Mouse (Mus musculus) liver, embryonic 14 days (tissue): ENCODE measurements around the gene Sult1a1. TPM values are rescaled to one million over a fixed set of nuclear protein-coding genes. Genes with fewer than 3 reads are reported as not detected.

Experiments used
- polyA plus RNA-seq: library from polyadenylated mRNA; depleted of rRNA; stranded (reverse); fragments of >200 nt; gene quantifications from 2 replicates; pipeline ENCODE4 v1.2.3, GENCODE M21; 2012; rRNA removed

Sult1a1 gene
- 4.4 and 5.2 TPM in 2 replicates for polyA plus RNA-seq

GRCm38 (mm10) chr7:126676207-126676606 lies at the start of gene Sult1a1:
Gene Sult1a1, minus strand, starts transcription at chr7:126676432.

GRCm38 (mm10) chr7:126707442-126708174 lies 31.4 kb upstream of the Sult1a1 start, which contains the start of gene Coro1a:
Gene Coro1a, minus strand, starts transcription at chr7:126707787.

GRCm38 (mm10) chr7:126695631-126696207 lies 19.5 kb upstream of the Sult1a1 start, which contains the start of gene Slx1b:
Gene Slx1b, minus strand, starts transcription at chr7:126695784.

GRCm38 (mm10) chr7:126695210-126695611 lies 19.0 kb upstream of the Sult1a1 start, which contains the start of gene Bola2:
Gene Bola2, plus strand, starts transcription at chr7:126695401.

GRCm38 (mm10) chr7:126649231-126650051 lies 26.8 kb downstream of the Sult1a1 start, which contains the start of gene Sgf29:
Gene Sgf29, plus strand, starts transcription at chr7:126649309.

GRCm38 (mm10) chr7:126630824-126631518 lies 45.3 kb downstream of the Sult1a1 start, which contains the start of gene Nupr1:
Gene Nupr1, minus strand, starts transcription at chr7:126630861.

Other genes with a start within 250 kb of the Sult1a1 start
- 3.7 and 4.3 TPM in 2 replicates for gene Rabep2, start 247.7 kb downstream of the Sult1a1 start, polyA plus RNA-seq
- 0.07 and 2.3 TPM in 2 replicates for gene Atp2a1, start 213.3 kb downstream of the Sult1a1 start, polyA plus RNA-seq
- gene Sh2b1, start 201.0 kb downstream of the Sult1a1 start, polyA plus RNA-seq: 11.3 and 12.5 TPM in 2 replicates
- gene Tufm, start 189.1 kb downstream of the Sult1a1 start, polyA plus RNA-seq: 64.3 and 72.3 TPM in 2 replicates
- gene Atxn2l, start 173.0 kb downstream of the Sult1a1 start, polyA plus RNA-seq: 34.5 and 42.6 TPM in 2 replicates
- 62.2 and 63.9 TPM in 2 replicates for gene Eif3c, start 110.0 kb downstream of the Sult1a1 start, polyA plus RNA-seq
- gene Apobr, start 91.5 kb downstream of the Sult1a1 start, polyA plus RNA-seq: 1.5 and 1.8 TPM in 2 replicates
- 7.1 and 8.9 TPM in 2 replicates for gene Cln3, start 90.6 kb downstream of the Sult1a1 start, polyA plus RNA-seq
- gene Il27, start 81.5 kb downstream of the Sult1a1 start, polyA plus RNA-seq: 0.05 TPM in 1 of 2 replicates, not detected in the other
- gene Nupr1, start 45.6 kb downstream of the Sult1a1 start, polyA plus RNA-seq: 2.1 and 2.9 TPM in 2 replicates
- gene Sgf29, start 27.1 kb downstream of the Sult1a1 start, polyA plus RNA-seq: 24.7 and 26.9 TPM in 2 replicates
- 33.9 and 35.2 TPM in 2 replicates for gene Bola2, start 19.0 kb upstream of the Sult1a1 start, polyA plus RNA-seq
- gene Slx1b, start 19.4 kb upstream of the Sult1a1 start, polyA plus RNA-seq: 4.6 and 4.9 TPM in 2 replicates
- gene Coro1a, start 31.4 kb upstream of the Sult1a1 start, polyA plus RNA-seq: 44.1 and 60.0 TPM in 2 replicates
- gene Mapk3, start 83.2 kb upstream of the Sult1a1 start, polyA plus RNA-seq: 28.0 and 36.0 TPM in 2 replicates
- 1.2 and 1.6 TPM in 2 replicates for gene Gdpd3, start 89.9 kb upstream of the Sult1a1 start, polyA plus RNA-seq
- gene Ypel3, start 100.5 kb upstream of the Sult1a1 start, polyA plus RNA-seq: 58.6 and 66.7 TPM in 2 replicates
- 1.0 and 1.3 TPM in 2 replicates for gene Tbx6, start 105.1 kb upstream of the Sult1a1 start, polyA plus RNA-seq
- gene Ppp4c, start 116.1 kb upstream of the Sult1a1 start, polyA plus RNA-seq: 74.0 and 86.5 TPM in 2 replicates
- 0.09 and 0.13 TPM in 2 replicates for gene Fam57b, start 121.2 kb upstream of the Sult1a1 start, polyA plus RNA-seq
- not detected in 2 replicates for gene 4930451I11Rik, start 155.2 kb upstream of the Sult1a1 start, polyA plus RNA-seq
- gene Doc2a, start 171.0 kb upstream of the Sult1a1 start, polyA plus RNA-seq: 0.01 and 0.03 TPM in 2 replicates
- gene Hirip3, start 185.5 kb upstream of the Sult1a1 start, polyA plus RNA-seq: 58.3 and 79.1 TPM in 2 replicates
- 23.2 and 24.6 TPM in 2 replicates for gene Ino80e, start 185.9 kb upstream of the Sult1a1 start, polyA plus RNA-seq
- 15.6 and 17.1 TPM in 2 replicates for gene Taok2, start 208.3 kb upstream of the Sult1a1 start, polyA plus RNA-seq
- 9.6 and 10.9 TPM in 2 replicates for gene Tmem219, start 246.5 kb upstream of the Sult1a1 start, polyA plus RNA-seq